In genomic region chr2:22620030-22620429, GRCm38 (mm10) we compare ENCODE assay signal across 14 mouse cellular contexts. TPM values are rescaled to one million over a fixed set of nuclear protein-coding genes. Genes with fewer than 3 reads are reported as not detected.
DNase-seq lines count a peak whose midpoint lies in the region; ATAC-seq and TF ChIP-seq lines count a peak whose summit lies in the region.
"Had no signal": no experiment of that assay in that cellular context is flagged by ENCODE, and none has a peak within 500 bp of the region (broad histone marks: within the 10 kb centered on the region; RNA-seq: fewer than 3 reads in every experiment).

No protein-coding gene starts in this region.

- no peak overlapping the region for H3K27ac ChIP-seq in ES-Bruce4 (ENCODE audit: insufficient read depth, low read length)
- peak overlapping the region; percentile 98 for H3K27ac ChIP-seq in forebrain, embryonic 15.5 days (replicated peaks)
- peak overlapping the region; percentile 97 for H3K27ac ChIP-seq in midbrain, embryonic 13.5 days
- H3K27ac ChIP-seq in kidney, embryonic 16.5 days (ENCODE audit: low read length): no peak overlapping the region
- H3K27ac ChIP-seq: intestine, embryonic 15.5 days had no signal

- peak; percentile 39; the same call in 1 of the 2 replicates for ATAC-seq in forebrain, embryonic 15.5 days (replicated peaks)
- no peak for ATAC-seq in midbrain, embryonic 13.5 days
- ATAC-seq in kidney, embryonic 16.5 days (ENCODE audit: low FRiP score, low TSS enrichment): no peak
- ATAC-seq: CD4-positive, CD25-positive, alpha-beta regulatory T cell, adult 4 months; intestine, embryonic 15.5 days; liver, postnatal 0 days had no signal

- H3K9ac ChIP-seq in ES-Bruce4 (ENCODE audit: low read depth, poor library complexity, severe bottlenecking): no peak overlapping the region
- 0 out of 2 replicates have a peak overlapping the region, but pooled peaks have one; percentile 29 for H3K9ac ChIP-seq in forebrain, embryonic 15.5 days (replicated peaks)
- H3K9ac ChIP-seq in midbrain, embryonic 13.5 days (replicated peaks): peak overlapping the region; percentile 56
- H3K9ac ChIP-seq in kidney, embryonic 16.5 days (replicated peaks; ENCODE audit: low read length): no peak overlapping the region
- H3K9ac ChIP-seq: intestine, embryonic 15.5 days; liver, postnatal 0 days had no signal

- 0 out of 2 replicates have a peak, but pooled peaks have one; percentile 44 for TF ChIP-seq EP300 in ES-Bruce4 (IDR thresholded peaks at IDR 0.05; ENCODE audit: insufficient read depth, low read depth, low read length)

- WGBS in forebrain, embryonic 15.5 days: under 1% methylated on average over 6 of the region's 6 CpGs
- WGBS in midbrain, embryonic 13.5 days: under 1% methylated on average over 6 of the region's 6 CpGs
- under 1% methylated on average over 6 of the region's 6 CpGs for WGBS in kidney, embryonic 16.5 days

- no peaks in the 10 kb centered on the region; the same call in 1 of the 2 replicates for H3K9me3 ChIP-seq in ES-Bruce4 (replicated peaks; ENCODE audit: control insufficient read depth, insufficient read depth, low read length, poor library complexity, severe bottlenecking)
- H3K9me3 ChIP-seq in forebrain, embryonic 15.5 days: no peaks in the 10 kb centered on the region
- peaks cover 3% of the 10 kb centered on the region; the same call in 1 of the 2 replicates for H3K9me3 ChIP-seq in midbrain, embryonic 13.5 days
- peaks cover 3% of the 10 kb centered on the region; the same call in 1 of the 2 replicates for H3K9me3 ChIP-seq in kidney, embryonic 16.5 days (ENCODE audit: low read length)
- H3K9me3 ChIP-seq: intestine, embryonic 15.5 days had no signal

- DNase-seq in R1 (ENCODE audit: low read depth, low spot score): peak; percentile 83
- no peak for DNase-seq in thymus, postnatal 36 days
- no peak for DNase-seq in adrenal gland, postnatal 36 days
- DNase-seq in layer of hippocampus, postnatal 10 days (ENCODE audit: low spot score in 2 of 2): no peak
- DNase-seq: cerebellum, adult 9-10 months; liver, postnatal 0 days; spleen, adult 18-20 months had no signal

- H3K4me3 ChIP-seq in ES-Bruce4 (ENCODE audit: low read depth, low read length): no peak overlapping the region
- H3K4me3 ChIP-seq in forebrain, embryonic 15.5 days: peak overlapping the region; percentile 19; the same call in 1 of the 2 replicates
- H3K4me3 ChIP-seq in midbrain, embryonic 13.5 days (replicated peaks): peak overlapping the region; percentile 19
- no peak overlapping the region for H3K4me3 ChIP-seq in kidney, embryonic 16.5 days (ENCODE audit: low read length)
- H3K4me3 ChIP-seq: intestine, embryonic 15.5 days had no signal

- H3K27me3 ChIP-seq in ES-Bruce4 (ENCODE audit: control insufficient read depth, insufficient read depth, low read length, poor library complexity, severe bottlenecking): peaks cover 28% of the 10 kb centered on the region
- peaks cover 17% of the 10 kb centered on the region for H3K27me3 ChIP-seq in forebrain, embryonic 15.5 days
- H3K27me3 ChIP-seq in midbrain, embryonic 13.5 days: peaks cover 71% of the 10 kb centered on the region
- H3K27me3 ChIP-seq in kidney, embryonic 16.5 days (ENCODE audit: insufficient read depth, low read length): peaks cover 74% of the 10 kb centered on the region

- H3K4me1 ChIP-seq in ES-Bruce4 (ENCODE audit: control insufficient read depth, insufficient read depth, low read length): peaks cover 2% of the 10 kb centered on the region
- peaks cover 56% of the 10 kb centered on the region for H3K4me1 ChIP-seq in forebrain, embryonic 15.5 days
- H3K4me1 ChIP-seq in midbrain, embryonic 13.5 days (replicated peaks): peaks cover 48% of the 10 kb centered on the region
- H3K4me1 ChIP-seq in kidney, embryonic 16.5 days (ENCODE audit: insufficient read depth, low read length): peaks cover 17% of the 10 kb centered on the region

- TF ChIP-seq CTCF in ES-Bruce4 (IDR thresholded peaks at IDR 0.05; ENCODE audit: low read depth, low read length): no peak

- TF ChIP-seq POLR2A in ES-Bruce4 (IDR thresholded peaks at IDR 0.05; ENCODE audit: insufficient read depth, low read length): no peak

- H3K36me3 ChIP-seq in ES-Bruce4 (ENCODE audit: control insufficient read depth, insufficient read depth, low read length, poor library complexity, severe bottlenecking): no peaks in the 10 kb centered on the region
- no peaks in the 10 kb centered on the region for H3K36me3 ChIP-seq in forebrain, embryonic 15.5 days
- no peaks in the 10 kb centered on the region for H3K36me3 ChIP-seq in midbrain, embryonic 13.5 days
- H3K36me3 ChIP-seq in kidney, embryonic 16.5 days (ENCODE audit: insufficient read depth, low read length): no peaks in the 10 kb centered on the region
- H3K36me3 ChIP-seq: intestine, embryonic 15.5 days had no signal

- H3K4me2 ChIP-seq in forebrain, embryonic 15.5 days (replicated peaks): peak overlapping the region; percentile 82
- H3K4me2 ChIP-seq in midbrain, embryonic 13.5 days (replicated peaks): peak overlapping the region; percentile 45
- no peak overlapping the region for H3K4me2 ChIP-seq in kidney, embryonic 16.5 days (replicated peaks; ENCODE audit: low read depth, low read length)
- H3K4me2 ChIP-seq: intestine, embryonic 15.5 days had no signal

RNA-seq across cellular contexts. Expression of gene Gad2, which starts 2.0 kb away (rescaled TPM):
- 0.24 and 0.27 TPM in 2 replicates for polyA plus RNA-seq in ES-Bruce4 (2011; ENCODE audit: insufficient read depth, insufficient read length, low read depth, missing spikeins)
- 70.0 and 78.2 TPM in 2 replicates for polyA plus RNA-seq in forebrain, embryonic 15.5 days (2015; fragmentation: Nextera tagmentation; extraction: Ambion mirVana)
- 84.0 and 90.6 TPM in 2 replicates for polyA plus RNA-seq in midbrain, embryonic 13.5 days (2015; fragmentation: Nextera tagmentation; extraction: Ambion mirVana)
- total RNA-seq in adrenal gland, postnatal 36 days (2021): not detected
- total RNA-seq in layer of hippocampus, postnatal 10 days (2021): 10 to 100 TPM; 69.2 to 80.4 TPM
- polyA plus RNA-seq in kidney, embryonic 16.5 days (2015; fragmentation: Nextera tagmentation; extraction: Ambion mirVana): not detected in 2 replicates
- total RNA-seq: megakaryocyte progenitor cell, adult 5-6 weeks had no signal
- polyA plus RNA-seq: CD4-positive, CD25-positive, alpha-beta regulatory T cell, adult 4 months; liver, postnatal 0 days had no signal

Comparison
In these comparisons a context has a peak if more than half of its experiments do, and no peak if none do; other contexts are left out.
1. H3K27ac ChIP-seq: peak in forebrain, embryonic 15.5 days (single experiment) and midbrain, embryonic 13.5 days (single experiment); none in ES-Bruce4 (single experiment) and kidney, embryonic 16.5 days (single experiment).
2. H3K4me3 ChIP-seq: peak in forebrain, embryonic 15.5 days (single experiment) and midbrain, embryonic 13.5 days (single experiment); none in ES-Bruce4 (single experiment) and kidney, embryonic 16.5 days (single experiment).
3. H3K9ac ChIP-seq: peak in forebrain, embryonic 15.5 days (single experiment) and midbrain, embryonic 13.5 days (single experiment); none in ES-Bruce4 (single experiment) and kidney, embryonic 16.5 days (single experiment).
4. RNA of gene Gad2, which starts 2.0 kb away (polyA plus RNA-seq): 84.0 to 90.6 TPM in midbrain, embryonic 13.5 days and 70.0 to 78.2 TPM in forebrain, embryonic 15.5 days; 0.24 to 0.27 TPM in ES-Bruce4 and not detected in kidney, embryonic 16.5 days; every median in the first group is over 10 times any median in the second.